Mouse (Mus musculus) kidney, postnatal 14 days (tissue): ENCODE data around the gene Psme4.

Experiments used
- DNase-seq: peaks from one replicate; pipeline ENCODE4 v3.0.0; 2022; ENCODE audit warnings: mixed read lengths

Gene Psme4

GRCm38 (mm10) chr11:30786230-30786983, 14.9 kb downstream of the Psme4 start:
- no peak for DNase-seq

- DNase-seq: peak; percentile 17
Observed at GRCm38 (mm10) chr11:30792680-30793079, 21.2 kb downstream of the Psme4 start.

- DNase-seq: no peak
Observed at GRCm38 (mm10) chr11:30793753-30794152, 22.2 kb downstream of the Psme4 start.

GRCm38 (mm10) chr11:30797236-30797635, 25.7 kb downstream of the Psme4 start:
- DNase-seq: no peak

- peak; percentile 42 for DNase-seq
Observed at GRCm38 (mm10) chr11:30799496-30799895, 28.0 kb downstream of the Psme4 start.

- no peak for DNase-seq
Observed at GRCm38 (mm10) chr11:30800091-30800490, 28.6 kb downstream of the Psme4 start.

GRCm38 (mm10) chr11:30802421-30802820, 30.9 kb downstream of the Psme4 start:
- DNase-seq: no peak

- DNase-seq: no peak
Observed at GRCm38 (mm10) chr11:30821116-30821515, 49.6 kb downstream of the Psme4 start.

GRCm38 (mm10) chr11:30838793-30839192, 67.3 kb downstream of the Psme4 start:
- DNase-seq: no peak

- no peak for DNase-seq
Observed at GRCm38 (mm10) chr11:30844355-30844754, 72.8 kb downstream of the Psme4 start.

GRCm38 (mm10) chr11:30872425-30872824, 100.9 kb downstream of the Psme4 start:
- no peak for DNase-seq

- DNase-seq: peak; percentile 61
Observed at GRCm38 (mm10) chr11:30885171-30885871, 113.8 kb downstream of the Psme4 start, which contains the start of the genes Gpr75 and Asb3. Gpr75 (plus strand) TSS chr11:30885358. Asb3 (plus strand) TSS chr11:30885416.

GRCm38 (mm10) chr11:30888153-30888552, 116.6 kb downstream of the Psme4 start:
- no peak for DNase-seq

- no peak for DNase-seq
Observed at GRCm38 (mm10) chr11:30896201-30896600, 124.7 kb downstream of the Psme4 start.

GRCm38 (mm10) chr11:30899312-30899711, 127.8 kb downstream of the Psme4 start:
- no peak for DNase-seq

- DNase-seq: no peak
Observed at GRCm38 (mm10) chr11:30912311-30912710, 140.8 kb downstream of the Psme4 start.

GRCm38 (mm10) chr11:30920641-30921040, 149.1 kb downstream of the Psme4 start:
- no peak for DNase-seq

GRCm38 (mm10) chr11:30923283-30923682, 151.8 kb downstream of the Psme4 start:
- DNase-seq: no peak

- DNase-seq: no peak
Observed at GRCm38 (mm10) chr11:30928079-30928478, 156.6 kb downstream of the Psme4 start.

- no peak for DNase-seq
Observed at GRCm38 (mm10) chr11:30928498-30928897, 157.0 kb downstream of the Psme4 start.
